Mouse (Mus musculus) naive thymus-derived CD4-positive, alpha-beta T cell, adult 2 months (primary cell): ENCODE measurements around the gene Ephb1.

Experiments
- DNase-seq: peaks from one replicate; pipeline ENCODE4 v3.0.0-alpha.2; 2011; ENCODE audit warnings: low read depth

The Ephb1 gene

DNA sequence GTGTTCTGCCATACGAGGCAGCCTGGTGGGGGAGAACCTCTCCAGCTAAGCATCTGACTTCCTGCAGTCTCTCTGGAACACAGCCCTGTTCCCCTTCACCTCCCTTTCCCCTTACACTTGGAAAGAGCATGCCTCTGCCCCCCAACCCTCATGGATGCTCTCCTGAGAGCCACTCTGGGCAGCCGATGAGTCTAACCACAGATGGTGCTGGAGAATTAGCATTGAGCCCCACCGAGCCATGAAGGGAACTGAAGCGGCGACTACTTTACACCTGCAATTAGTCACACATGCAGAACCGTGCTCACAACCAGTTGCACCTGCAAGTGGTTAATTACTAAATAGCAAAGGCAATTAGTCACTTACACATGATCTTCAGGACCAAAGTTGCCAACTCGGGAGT lies 184.8 kb downstream of the Ephb1 start:
- DNase-seq = no peak

DNA sequence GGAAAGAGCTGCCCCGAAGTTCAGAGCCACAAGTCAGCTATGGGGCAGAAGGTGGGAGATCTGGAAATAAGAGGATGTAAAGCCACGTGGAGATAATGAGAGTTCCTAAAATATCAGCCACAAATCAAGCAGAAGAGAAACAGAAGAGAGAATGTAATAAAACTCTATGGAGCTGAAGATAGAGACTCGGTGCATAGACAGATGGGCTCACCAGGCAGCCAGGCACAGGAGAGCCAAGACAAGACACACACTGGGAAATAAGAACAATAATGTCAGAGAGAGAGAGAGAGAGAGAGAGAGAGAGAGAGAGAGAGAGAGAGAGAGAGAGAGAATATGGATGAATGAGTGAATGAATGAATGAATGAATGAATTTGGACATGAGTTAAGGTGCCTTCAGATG lies 198.6 kb downstream of the Ephb1 start:
- no peak for DNase-seq

DNA sequence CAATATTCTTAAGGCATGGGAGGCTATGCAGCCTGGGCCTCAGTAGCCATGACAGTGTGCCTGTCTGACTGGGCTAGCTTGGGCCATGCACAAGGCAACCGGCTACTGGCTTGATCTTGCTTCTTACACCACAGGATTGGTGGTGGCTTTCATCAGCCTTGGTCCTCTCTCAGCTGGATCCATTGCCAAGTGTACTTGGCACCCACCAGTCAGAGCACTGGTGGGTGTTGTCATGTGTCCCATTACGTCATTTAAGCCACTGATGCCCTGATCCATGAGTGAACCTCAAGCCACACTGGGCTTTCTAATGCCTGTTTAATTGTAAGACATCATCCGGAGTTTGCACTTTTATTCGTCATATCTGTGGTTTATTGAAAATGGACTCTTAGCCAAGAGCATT lies 215.3 kb downstream of the Ephb1 start:
- DNase-seq = no peak

DNA sequence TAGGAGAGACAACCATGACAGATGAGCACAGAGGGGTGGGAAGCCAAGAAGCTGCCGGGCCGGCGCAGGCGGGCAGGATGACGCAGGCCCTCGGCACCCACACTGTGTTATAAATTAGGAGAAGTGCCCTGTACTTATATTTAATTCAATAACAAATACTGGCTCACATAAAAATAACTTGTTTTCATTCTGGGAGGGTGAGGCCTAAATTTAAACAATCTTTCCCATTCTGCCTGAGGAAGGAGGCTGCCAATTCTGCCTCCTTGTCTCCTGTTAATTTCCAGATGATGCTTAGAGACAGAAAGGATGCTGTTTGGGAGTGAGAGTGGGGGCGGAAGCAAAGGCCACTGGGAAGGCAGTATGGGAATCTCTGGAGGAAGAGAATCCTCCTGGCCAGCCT lies 215.8 kb downstream of the Ephb1 start:
- no peak for DNase-seq

DNA sequence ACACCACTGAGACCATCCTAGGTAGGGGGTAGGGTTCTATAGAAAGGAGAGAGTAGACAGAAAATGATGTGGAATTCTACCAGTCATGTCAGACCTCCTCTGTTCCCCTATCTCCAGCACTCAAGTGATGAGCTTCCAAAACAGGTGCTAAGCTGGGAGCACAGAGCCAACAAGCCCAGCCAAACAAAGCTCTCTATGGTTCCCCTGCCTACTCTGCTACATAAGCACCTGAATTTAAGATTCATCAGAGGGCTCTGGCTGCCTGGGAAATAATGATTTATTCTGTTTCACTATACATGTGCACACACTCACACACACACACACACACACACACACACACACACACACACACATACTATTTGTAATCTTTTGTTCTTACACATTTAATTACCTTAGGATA lies 216.3 kb downstream of the Ephb1 start:
- no peak for DNase-seq

DNA sequence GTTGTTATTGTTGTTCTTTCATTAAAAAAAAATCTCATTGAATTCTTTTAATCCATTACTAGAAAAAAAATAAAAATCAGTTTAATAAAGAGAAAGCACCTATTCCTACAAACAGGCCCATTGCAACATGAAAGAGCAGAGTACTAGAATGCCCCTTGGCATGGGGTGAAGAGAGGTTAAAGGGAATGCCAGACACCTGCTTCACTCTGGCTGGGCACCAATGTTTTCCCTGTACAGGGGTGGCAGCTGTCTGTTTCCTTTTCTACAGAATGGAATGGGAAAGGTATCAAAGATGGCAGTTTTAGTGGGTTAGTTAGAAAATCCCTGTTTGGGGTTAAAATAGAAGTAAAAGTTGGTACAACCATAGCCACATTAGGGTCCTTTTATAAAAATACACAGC lies 224.0 kb downstream of the Ephb1 start:
- no peak for DNase-seq

DNA sequence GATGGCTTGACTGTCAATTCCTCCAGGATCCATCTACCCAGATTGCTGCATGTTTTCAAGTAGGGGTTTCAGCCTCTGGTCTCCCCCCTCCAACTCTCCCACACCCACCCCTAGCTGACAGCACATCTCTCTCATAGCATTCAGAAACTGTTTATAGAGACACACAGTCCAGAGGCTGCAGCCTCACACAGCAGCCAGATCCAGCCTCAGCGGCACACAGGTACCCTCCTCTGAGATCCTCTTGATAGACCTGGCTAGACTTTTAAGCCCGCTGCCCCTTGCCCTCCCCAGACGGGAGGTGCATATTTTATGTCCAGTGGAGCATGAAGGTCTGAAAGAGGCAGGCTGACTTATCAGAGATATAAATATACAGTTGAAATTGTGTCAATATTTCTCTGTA lies 228.0 kb downstream of the Ephb1 start:
- DNase-seq = no peak

DNA sequence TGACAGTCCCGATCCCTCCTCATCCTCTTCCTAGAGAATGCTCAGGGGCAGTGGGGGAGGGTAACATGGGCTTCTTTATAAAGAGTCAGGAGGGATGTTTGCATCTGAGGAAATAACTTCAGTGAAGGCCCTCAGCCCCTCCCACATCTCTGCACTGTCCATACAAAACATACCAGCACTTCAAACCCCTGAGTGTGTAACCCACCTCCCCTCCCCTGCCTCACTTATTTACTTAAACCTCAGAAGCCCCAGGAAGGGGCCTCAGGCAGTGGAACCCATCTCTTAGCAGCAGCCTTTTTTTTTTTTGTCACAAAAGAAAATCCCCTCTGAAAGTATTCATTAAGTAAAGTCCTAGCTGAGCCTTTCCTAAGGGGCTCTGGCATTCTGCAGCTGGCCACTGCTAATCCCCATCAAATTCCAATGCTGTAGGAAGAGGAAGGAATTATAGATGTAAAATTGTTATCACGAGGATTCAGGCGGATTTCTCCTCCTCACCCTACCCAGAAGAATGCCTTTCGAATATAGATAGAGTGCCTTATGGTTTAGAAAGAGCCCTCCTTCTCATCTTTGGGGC lies 231.5 kb downstream of the Ephb1 start:
- no peak for DNase-seq

DNA sequence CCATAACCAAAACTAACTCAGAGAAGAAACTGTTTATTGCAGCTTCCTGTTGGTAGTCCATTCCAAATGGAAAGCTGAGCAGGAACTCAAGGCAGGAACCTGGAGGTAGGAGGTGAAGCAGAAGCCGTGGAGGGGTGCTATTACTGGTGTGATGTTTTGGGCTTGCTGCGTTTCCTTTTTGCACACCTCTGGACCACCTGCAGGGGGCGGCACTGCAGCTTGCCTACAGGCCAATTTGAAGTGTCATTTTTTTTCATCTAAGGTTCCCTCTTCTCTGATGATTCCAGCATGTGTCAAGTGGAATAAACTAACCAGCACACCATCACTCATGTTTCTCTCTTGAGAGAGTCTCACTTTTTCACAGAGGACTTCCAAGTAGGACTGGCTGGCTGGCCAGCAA lies 235.1 kb downstream of the Ephb1 start:
- DNase-seq = no peak

DNA sequence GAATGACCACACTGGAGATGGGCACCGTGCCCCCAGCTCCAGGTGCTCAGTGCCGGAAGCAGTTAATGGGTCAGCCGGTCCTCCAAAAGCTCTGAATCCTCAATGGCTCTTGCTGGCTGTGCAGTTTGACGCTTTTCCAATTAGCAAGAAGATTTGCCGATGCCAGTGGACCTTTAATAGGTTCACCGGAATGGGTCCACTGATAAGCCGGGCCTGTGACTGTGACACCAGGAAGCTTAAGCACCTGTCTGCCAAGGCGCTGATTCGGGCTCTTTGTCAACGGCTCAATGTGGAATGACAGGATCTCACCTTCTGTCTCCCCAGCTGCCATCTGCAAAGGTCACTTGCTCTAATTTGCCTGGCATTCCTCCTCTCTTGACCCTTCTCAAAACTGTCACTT lies 239.2 kb downstream of the Ephb1 start:
- no peak for DNase-seq

DNA sequence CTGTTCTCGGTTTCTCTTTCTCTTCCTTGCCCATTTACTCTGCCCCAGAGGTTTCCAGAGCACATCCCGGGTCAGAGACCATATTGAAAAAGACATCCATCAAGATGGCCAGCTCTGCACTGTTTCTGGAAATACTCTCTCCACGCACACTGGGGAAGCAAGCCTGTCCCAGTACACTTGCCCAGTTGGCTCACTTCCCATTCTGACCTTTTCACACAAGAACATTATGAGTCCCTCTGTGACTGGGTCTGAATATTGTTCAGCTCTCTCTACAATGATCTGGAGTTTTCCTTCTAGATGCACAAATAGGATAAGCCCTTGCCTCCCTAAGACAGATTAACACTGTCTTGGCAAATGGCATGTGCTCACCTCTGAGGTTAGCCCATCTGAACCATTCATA lies 243.0 kb downstream of the Ephb1 start:
- DNase-seq = no peak

DNA sequence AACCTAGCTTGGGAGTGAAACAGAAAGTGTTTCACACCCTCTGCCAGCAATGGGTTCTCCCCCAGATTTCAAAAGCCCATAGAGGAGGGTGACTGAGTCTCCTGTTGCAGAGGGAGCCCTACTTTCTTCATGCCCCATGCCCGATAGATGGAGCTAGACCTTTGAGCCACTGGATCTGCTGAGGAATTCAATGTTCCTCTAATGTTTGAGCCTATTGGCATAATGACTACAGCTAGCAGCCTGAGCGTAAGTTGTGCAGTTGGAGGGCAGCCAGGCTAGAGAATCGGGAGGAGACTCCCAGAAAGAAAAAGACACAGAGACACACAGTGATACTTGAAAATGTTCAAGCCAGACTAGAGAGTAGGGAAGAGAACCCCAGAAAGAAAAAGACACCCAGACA lies 246.5 kb downstream of the Ephb1 start:
- no peak for DNase-seq

DNA sequence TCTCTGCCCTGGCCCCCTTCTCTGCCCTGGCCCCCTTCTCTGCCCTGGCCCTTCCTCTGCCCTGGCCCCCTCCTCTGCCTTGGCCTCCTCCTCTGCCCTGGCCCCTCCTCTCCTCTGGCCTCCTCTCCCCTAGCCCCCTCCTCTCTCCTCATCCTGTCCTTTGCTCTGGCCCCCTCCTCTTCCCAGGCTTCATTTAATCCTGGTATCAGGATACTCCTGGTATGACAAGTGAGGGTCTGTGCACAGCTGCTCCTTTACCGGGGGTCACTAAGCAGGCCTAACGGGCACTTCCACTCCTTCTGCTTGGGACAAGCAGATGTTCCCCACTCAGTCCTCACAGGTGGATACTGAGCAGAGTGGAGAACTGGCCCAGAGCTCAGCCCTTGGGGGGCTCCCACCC lies 247.3 kb downstream of the Ephb1 start:
- no peak for DNase-seq

DNA sequence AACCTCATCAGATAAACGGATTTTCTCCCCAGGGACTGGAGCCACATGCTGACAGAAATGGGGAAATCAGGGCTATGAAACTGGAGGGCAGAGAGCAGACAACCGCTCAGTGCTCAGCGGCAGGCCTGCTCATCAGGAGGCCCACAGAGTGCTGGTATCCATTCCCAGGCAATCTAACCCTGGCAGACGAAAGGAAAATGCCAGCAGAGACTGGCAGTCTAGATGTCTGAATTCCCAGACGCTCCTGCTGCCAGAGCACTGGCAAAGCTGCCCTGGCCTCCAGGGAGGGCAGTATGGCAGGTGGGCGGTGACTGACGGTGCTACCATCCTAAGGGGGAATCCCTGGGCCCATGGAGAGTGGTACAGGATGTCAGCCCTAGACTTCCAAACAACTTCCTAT lies 257.7 kb downstream of the Ephb1 start:
- no peak for DNase-seq

DNA sequence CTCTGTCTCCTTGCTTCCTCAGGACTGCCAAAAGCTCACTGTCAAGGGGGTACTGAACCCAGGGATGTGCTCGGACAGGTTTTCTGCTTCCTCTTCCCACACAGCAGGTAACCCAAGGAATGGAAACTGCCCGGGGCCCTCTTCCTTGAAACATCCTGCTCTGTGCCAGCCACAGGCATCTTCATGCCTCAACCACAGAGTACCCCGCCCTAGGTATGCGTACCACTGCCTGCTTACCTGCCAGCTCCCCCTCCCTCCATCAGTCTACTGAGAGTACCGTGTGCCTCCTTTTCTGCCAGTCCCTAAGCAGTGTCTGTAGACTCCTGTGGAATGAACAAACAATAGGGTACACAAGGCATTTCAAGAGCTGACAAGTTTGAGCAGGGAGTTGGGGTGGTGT lies 265.9 kb downstream of the Ephb1 start:
- no peak for DNase-seq

DNA sequence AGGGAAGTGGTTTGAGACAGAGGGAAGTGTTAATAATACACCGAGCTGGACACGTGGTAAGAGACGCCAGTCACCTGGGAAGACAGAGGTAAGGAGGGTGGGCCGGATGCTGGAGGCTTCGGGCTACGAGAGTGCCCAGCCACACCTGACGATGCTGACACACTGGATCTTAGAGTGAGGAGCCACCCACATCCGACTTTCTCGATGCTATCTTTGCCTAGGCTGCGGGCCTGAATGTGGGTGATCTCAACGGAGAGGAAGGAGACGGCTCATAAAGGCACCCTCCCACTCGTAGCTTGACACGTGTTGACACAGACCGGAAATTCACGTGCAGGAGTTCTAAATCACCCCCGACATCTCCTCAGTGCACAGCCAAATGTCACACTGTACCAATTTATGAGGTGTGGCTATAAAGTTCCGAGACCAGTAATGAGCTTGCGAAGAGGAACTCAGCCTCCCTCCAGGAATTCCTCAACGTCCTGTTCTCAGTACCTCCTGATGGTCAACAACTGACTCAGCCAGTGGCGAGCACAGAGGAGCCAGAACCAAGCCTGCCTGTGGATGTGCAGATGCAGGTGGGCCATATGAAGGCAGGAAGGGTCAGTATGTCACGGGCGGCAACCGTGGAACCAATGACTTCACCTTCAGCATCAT lies 268.3 kb downstream of the Ephb1 start:
- no peak for DNase-seq

DNA sequence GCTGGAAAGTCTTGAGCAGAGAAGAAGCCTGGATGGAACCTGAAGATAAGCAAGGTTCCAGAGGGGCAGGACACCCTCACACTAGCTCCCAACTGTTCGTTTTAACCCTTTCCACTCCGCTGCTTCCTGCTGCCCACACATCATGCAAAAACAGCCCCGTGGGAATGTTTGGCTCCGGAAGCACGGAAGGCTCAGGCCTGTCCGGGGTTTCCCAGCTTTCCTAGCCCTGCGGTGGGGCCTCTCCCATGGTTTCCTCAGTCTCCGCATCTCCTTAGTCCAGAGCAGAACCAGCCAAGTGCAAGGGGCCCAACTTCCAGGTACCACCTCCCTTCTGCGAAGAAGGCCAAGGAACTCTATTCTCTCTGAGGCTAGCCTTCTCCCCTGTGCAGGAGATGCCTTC lies 269.0 kb downstream of the Ephb1 start:
- DNase-seq = no peak

DNA sequence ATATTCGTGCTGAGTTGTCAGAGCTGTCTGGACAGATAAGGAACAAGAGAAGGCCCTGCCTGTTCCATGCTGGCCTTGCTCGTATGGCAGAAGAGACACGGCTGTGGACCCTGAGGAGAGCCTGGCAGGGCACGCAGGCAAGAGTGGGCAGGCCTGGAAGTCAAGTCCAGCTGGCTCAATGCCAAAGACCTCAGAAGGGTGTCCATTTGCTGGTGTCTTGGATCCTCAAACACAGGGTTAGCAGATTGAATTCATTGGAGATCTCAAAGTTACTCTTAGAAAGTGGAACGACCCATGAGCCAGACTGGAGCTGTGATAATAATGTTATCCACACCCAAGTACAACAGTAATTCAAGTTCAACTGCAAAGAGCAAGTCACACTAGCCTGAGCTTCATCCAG lies 273.6 kb downstream of the Ephb1 start:
- no peak for DNase-seq

DNA sequence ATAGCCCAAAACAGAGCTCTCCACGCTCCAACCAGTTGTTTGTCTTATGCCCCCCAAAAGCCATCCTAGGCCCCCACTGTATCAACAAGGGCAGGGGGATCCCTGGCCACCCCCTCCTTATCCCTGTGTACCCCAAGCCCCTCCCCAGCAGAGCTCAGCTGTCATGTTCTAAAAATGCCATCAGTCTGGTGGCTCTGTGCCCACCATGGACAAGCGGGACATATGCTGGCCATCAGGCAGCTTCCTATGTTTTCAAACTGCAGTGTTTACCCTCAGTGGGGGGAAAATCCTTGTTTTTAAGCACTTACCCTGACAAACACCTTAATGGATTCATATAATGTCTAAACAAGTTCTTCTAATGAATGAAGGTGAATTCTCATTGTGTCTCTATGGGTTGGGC lies 275.3 kb downstream of the Ephb1 start:
- no peak for DNase-seq

DNA sequence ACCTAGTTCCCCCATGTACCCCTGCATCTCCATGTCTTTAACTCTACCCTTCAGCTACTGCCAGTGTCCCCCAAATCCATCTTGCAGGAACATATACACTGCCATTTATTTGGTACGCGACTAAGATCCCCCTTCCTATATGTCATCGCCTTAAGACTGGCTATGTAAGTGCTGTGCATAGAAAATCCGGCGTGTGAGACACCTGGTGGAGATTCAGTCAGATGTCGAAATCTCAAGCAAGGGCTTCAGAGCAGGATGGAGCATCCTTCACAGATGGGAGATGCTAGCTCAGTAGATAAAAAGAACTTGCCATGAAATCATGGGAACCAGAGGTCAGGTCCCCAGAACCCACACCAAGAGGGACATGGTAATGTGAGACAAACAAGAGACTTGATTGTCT lies 276.3 kb downstream of the Ephb1 start:
- DNase-seq = no peak

DNA sequence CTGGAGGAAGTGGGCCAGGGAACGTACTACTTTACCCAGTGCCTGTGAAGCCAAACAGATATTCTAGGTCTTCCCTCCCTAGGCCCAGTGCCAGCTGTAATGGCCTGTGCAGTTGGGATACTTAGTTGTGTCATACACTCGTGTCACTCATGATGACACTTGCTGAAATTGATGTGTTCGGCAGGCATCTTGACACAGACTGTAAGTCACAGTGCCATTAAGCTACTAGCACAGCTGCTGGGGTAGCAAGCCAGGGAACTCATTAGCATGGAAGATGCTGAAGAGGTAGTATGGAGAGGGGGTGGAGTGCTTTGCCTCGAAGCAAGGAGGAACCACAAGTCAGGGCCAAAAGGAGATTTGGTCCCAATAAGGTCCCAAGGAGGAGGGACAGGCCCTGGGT lies 279.0 kb downstream of the Ephb1 start:
- no peak for DNase-seq

DNA sequence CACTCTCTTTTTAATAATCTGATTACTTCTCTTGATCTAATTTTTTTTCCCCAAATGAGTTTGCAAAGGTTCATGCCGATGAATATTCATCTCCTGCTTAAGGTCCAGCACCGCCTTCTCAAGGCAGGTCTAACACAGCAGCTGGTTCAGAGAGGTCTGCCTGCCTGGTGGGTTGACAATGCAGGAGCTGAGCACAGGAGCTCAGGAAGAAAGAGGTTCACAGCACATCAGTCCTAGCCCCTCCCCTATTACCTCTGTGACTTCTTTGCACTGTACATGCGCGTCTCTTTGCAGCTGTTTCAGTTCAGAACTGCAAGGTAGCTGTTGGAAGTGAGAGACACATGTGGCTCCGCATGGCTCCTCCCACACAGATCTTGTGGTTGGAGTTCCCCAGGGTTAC lies 281.1 kb downstream of the Ephb1 start:
- no peak for DNase-seq

DNA sequence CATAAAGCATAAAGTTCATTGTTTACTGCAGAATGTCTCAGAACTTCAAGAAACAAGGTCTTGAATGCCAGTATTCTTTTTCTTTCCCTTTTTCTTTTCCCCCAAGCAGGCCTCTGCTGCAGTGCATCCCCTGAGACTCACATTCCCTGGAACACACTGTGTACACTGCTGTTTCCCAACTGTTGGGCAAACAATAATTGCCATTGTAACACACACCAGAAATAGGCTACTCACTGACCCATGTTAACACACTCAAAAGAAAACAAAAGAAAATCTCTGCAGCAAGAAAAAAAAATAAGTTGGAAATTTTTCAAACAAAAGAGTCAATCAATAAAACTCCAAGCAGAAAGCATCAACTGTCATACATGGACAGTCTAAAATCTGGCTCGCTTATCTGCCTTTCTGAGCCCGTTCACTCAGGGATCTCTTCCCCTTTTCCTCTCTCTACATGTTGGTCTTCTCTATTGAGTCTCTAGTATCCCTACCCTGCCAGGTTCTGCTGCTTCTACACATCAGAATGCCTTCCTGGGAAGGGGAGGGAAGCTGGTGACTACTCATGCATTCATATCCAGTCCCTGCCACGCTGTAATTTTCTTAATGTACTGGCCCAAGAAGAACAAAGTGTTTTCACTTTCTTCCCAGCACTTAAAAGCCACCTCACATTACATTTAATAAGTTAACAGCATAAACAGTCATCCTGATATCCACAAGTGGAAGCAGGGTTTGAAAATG lies 285.2 kb downstream of the Ephb1 start:
- DNase-seq = no peak

DNA sequence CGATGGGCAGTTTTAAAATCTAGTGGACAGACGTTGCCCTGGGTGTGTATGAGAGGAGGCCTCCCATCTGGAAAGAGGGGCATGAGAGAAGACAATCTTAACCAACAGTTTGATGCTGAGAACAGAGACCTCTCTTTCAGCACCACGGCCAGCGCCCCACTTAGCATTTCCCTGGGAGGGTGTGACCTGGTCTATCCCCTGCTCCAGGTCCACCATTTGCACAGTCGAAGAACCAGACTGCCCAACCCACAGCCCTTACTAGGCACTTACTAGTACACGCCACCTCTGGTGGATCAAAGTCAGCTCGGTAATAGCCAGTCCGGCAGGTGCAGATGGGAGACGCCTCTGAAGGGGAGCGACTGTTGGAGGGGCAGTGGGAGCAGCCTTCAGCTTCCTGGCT lies 287.9 kb downstream of the Ephb1 start:
- no peak for DNase-seq
